Mouse (Mus musculus) CD4-positive, CD25-positive, alpha-beta regulatory T cell, adult 2 months (primary cell): ENCODE data around the gene Kpna7.
"Not testable (repeated sequence)": the region's sequence is repeated elsewhere in the genome, so short reads cannot be mapped to it uniquely, and the experiment has no call there.

Source experiments
- DNase-seq: peaks from one replicate; pipeline ENCODE4 v3.0.0-alpha.2; 2012; ENCODE audit warnings: low read depth, low spot score

Kpna7 gene

GRCm38 (mm10) chr5:145020712-145021111 is 63.1 kb downstream of the Kpna7 start:
- not testable (repeated sequence) for DNase-seq

- not testable (repeated sequence) for DNase-seq
Measured at GRCm38 (mm10) chr5:145020254-145020653, 63.6 kb downstream of the Kpna7 start.

GRCm38 (mm10) chr5:145016761-145017160 is 67.1 kb downstream of the Kpna7 start:
- DNase-seq: not testable (repeated sequence)

GRCm38 (mm10) chr5:145014278-145014677 is 69.6 kb downstream of the Kpna7 start:
- DNase-seq: no peak

- DNase-seq: no peak
Measured at GRCm38 (mm10) chr5:145008878-145009659, 74.8 kb downstream of the Kpna7 start.

- no peak for DNase-seq
Measured at GRCm38 (mm10) chr5:145005596-145005995, 78.2 kb downstream of the Kpna7 start.

- DNase-seq: no peak
Measured at GRCm38 (mm10) chr5:145004495-145004894, 79.3 kb downstream of the Kpna7 start.

GRCm38 (mm10) chr5:145003362-145003761 is 80.5 kb downstream of the Kpna7 start:
- no peak for DNase-seq

- DNase-seq: peak; percentile 46
Measured at GRCm38 (mm10) chr5:144998491-144998890, 85.3 kb downstream of the Kpna7 start.

GRCm38 (mm10) chr5:144990481-144990880 is 93.3 kb downstream of the Kpna7 start:
- no peak for DNase-seq

- DNase-seq: no peak
Measured at GRCm38 (mm10) chr5:144990051-144990450, 93.8 kb downstream of the Kpna7 start.

- DNase-seq: no peak
Measured at GRCm38 (mm10) chr5:144989061-144989405, 94.8 kb downstream of the Kpna7 start.

GRCm38 (mm10) chr5:144988340-144989060 is 95.3 kb downstream of the Kpna7 start:
- DNase-seq: peak; percentile 58

GRCm38 (mm10) chr5:144987561-144987960 is 96.3 kb downstream of the Kpna7 start:
- no peak for DNase-seq

GRCm38 (mm10) chr5:144984839-144985238 is 99.0 kb downstream of the Kpna7 start:
- DNase-seq: no peak

- DNase-seq: peak; percentile 22
Measured at GRCm38 (mm10) chr5:144983227-144983626, 100.6 kb downstream of the Kpna7 start.

- no peak for DNase-seq
Measured at GRCm38 (mm10) chr5:144979110-144979509, 104.7 kb downstream of the Kpna7 start.

GRCm38 (mm10) chr5:144978533-144979107 is 105.2 kb downstream of the Kpna7 start:
- no peak for DNase-seq

GRCm38 (mm10) chr5:144971266-144971665 is 112.6 kb downstream of the Kpna7 start:
- DNase-seq: peak; percentile 30

GRCm38 (mm10) chr5:144965639-144966351 is 118.0 kb downstream of the Kpna7 start, which contains the start of gene Smurf1:
Smurf1 (minus strand) TSS chr5:144965847.
- DNase-seq: peak; percentile 94

- peak; percentile 95 for DNase-seq
Measured at GRCm38 (mm10) chr5:144964872-144965638, 118.8 kb downstream of the Kpna7 start.
